Mouse (Mus musculus): ENCODE results near the gene Parp9. TPM values are rescaled to one million over a fixed set of nuclear protein-coding genes. Genes with fewer than 3 reads are reported as not detected.
"Not testable (repeated sequence)": the region's sequence is repeated elsewhere in the genome, so short reads cannot be mapped to it uniquely, and the experiment has no call there.

Parp9 gene
- total RNA-seq, 4 experiments from 2014 or later: 2.6 to 4.1 (median 3.3) TPM

DNA sequence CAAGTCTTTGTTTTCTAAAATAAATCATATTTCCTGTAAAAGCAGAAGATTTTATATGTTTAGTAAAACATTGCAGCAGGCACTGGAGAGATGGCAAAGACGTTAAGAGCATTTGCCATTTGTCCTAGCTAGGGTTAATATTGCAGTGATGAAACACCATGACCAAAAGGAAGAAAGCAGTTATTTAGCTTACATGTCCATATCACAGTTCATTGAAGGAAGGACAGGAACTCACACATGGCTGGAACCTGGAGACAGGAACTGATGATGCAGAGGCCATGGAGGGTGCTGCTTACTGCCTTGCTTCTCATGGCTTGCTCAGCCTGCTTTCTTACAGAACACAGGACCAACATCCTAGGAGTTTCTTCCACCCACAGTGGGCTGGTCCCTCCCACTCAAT lies 54.1 kb downstream of the Parp9 start:
- DNase-seq (ENCODE audit: low spot score in 2 of 2): no peak

DNA sequence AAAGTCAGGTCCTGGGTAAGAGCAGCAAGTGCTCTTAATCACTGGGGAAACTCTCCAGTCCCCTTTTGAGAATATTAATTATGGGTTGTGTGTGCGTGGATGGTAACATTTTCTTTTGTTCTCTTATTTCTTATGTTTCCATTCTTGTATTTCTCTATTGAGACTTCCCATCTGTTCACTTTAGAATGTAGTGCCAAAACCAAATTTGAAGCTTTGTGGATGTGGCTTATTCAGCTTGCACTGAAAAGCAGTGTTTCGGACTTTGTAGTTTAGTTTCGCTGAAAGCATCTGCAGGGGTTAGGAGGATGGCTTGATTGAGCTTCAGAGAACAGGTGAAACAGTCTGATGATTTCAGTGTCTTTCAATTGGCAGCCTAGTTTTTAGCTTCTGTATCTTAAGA lies 55.0 kb downstream of the Parp9 start:
- no peak for DNase-seq (ENCODE audit: low spot score in 2 of 2)

- DNase-seq (ENCODE audit: low spot score in 2 of 2): not testable (repeated sequence)
Observed at GRCm38 (mm10) chr16:35998852-35999251, 60.6 kb downstream of the Parp9 start.

DNA sequence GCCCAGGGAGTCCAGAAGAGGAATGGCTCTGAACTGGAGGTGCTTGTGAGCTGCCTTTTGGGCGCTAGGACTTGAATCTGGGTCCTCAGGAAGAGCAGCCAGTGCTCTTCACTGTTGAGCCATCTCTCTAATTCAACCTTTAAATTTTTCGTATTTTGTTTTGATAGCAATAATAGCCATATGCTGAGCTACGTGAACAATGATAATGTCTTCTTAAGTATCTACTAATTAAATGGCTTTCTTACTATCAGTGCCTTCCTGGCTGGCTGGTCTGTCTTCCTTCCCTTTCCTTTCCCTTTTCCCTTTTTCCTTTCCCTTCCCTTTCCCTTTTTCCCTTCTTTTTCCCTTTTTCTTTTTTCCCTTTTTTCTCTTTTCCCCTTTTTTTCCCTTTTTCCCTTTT lies 70.1 kb downstream of the Parp9 start:
- DNase-seq (ENCODE audit: low spot score in 2 of 2): no peak

- DNase-seq (ENCODE audit: low spot score in 2 of 2): no peak
Observed at GRCm38 (mm10) chr16:36016335-36016734, 78.1 kb downstream of the Parp9 start.

Other genes starting within 250 kb of the Parp9 start
- 10 to 100 TPM; 64.0 to 70.1 (median 66.4) TPM for gene Dirc2, start 169.1 kb upstream of the Parp9 start, total RNA-seq (2022)
- 1 to 10 TPM; 2.8 to 4.2 (median 3.7) TPM for gene Hspbap1, start 168.1 kb upstream of the Parp9 start, total RNA-seq (2022)
- 1 to 10 TPM; 1.7 to 2.5 (median 2.3) TPM for gene Parp14, start 66.9 kb upstream of the Parp9 start, total RNA-seq (2022)
- gene Dtx3l, start 681 bp downstream of the Parp9 start, total RNA-seq (2022): 1 to 10 TPM; 3.2 to 4.3 (median 4.1) TPM
- 100 to 1,000 TPM; 164 to 190 (median 172) TPM for gene Kpna1, start 40.3 kb downstream of the Parp9 start, total RNA-seq (2022)
- gene Wdr5b, start 102.7 kb downstream of the Parp9 start, total RNA-seq (2022): 1 to 10 TPM; 2.3 to 3.0 (median 2.5) TPM
- gene Fam162a, start 133.1 kb downstream of the Parp9 start, total RNA-seq (2022): 100 to 1,000 TPM; 112 to 134 (median 121) TPM
- 10 to 100 TPM; 15.3 to 33.5 (median 22.2) TPM for gene Ccdc58, start 133.2 kb downstream of the Parp9 start, total RNA-seq (2022)
- gene Csta1, start 192.8 kb downstream of the Parp9 start, total RNA-seq (2022): not detected
- gene Stfa2l1, start 218.3 kb downstream of the Parp9 start, total RNA-seq (2022): not detected
- not detected for gene Gm5483, start 245.7 kb downstream of the Parp9 start, total RNA-seq (2022)

Data from gastrocnemius, adult 8-10 months (tissue).